Mouse (Mus musculus) MEL (cell line): Measurements from ENCODE around the gene Ilf3. TPM values are rescaled to one million over a fixed set of nuclear protein-coding genes. Genes with fewer than 3 reads are reported as not detected.

Source experiments
- DNase-seq: peaks from one replicate; pipeline ENCODE4 v3.0.0; 2011; ENCODE audit warnings: low read depth, low spot score
- H3K27ac ChIP-seq: 2 replicates; pipeline ENCODE4 v1.5.1; 2012; ENCODE audit warnings: low read depth, mild to moderate bottlenecking, control low read depth, low read length, moderate library complexity; ENCODE audit not compliant: control insufficient read depth
- H3K27me3 ChIP-seq, 2 experiments: fragments of 150-350 bp in 1 of 2; sonication (generic) in 1 of 2; 2 replicates each; pipeline ENCODE4 v1.6.1; 2012; ENCODE audit warnings: low read length in 2 of 2, mild to moderate bottlenecking in 2 of 2, improper control_type of control experiment in 1 of 2, moderate library complexity in 1 of 2; ENCODE audit not compliant: insufficient read depth in 2 of 2, control insufficient read depth in 1 of 2
- H3K36me3 ChIP-seq, 2 experiments: 2 replicates each; pipeline ENCODE4 v1.6.1; 2012 to 2014; ENCODE audit warnings: low read length in 2 of 2, improper control_type of control experiment in 1 of 2, inconsistent platforms in 1 of 2, mild to moderate bottlenecking in 1 of 2; ENCODE audit not compliant: insufficient read depth in 2 of 2, control insufficient read depth in 1 of 2
- H3K4me1 ChIP-seq, 2 experiments: fragments of 150-350 bp in 1 of 2; sonication (generic) in 1 of 2; 2 replicates each; pipeline ENCODE4 v1.6.1; 2012; ENCODE audit warnings: low read length in 2 of 2, improper control_type of control experiment in 1 of 2, mild to moderate bottlenecking in 1 of 2; ENCODE audit not compliant: insufficient read depth in 2 of 2, control insufficient read depth in 1 of 2
- H3K4me3 ChIP-seq, 2 experiments: fragments of 150-350 bp in 1 of 2; sonication (generic) in 1 of 2; 2 replicates each; pipeline ENCODE4 v1.5.1; 2012; ENCODE audit warnings: low read depth in 2 of 2, low read length in 2 of 2, mild to moderate bottlenecking in 2 of 2, moderate library complexity in 2 of 2, control low read depth in 1 of 2, improper control_type of control experiment in 1 of 2; ENCODE audit not compliant: control insufficient read depth in 1 of 2, insufficient read depth in 1 of 2
- H3K79me2 ChIP-seq: 2 replicates; pipeline ENCODE4 v1.6.1; 2012; ENCODE audit warnings: mild to moderate bottlenecking, low read length, moderate library complexity; ENCODE audit not compliant: control insufficient read depth, poor library complexity, insufficient read depth
- H3K9ac ChIP-seq: 2 replicates; pipeline ENCODE4 v1.6.1; 2012; ENCODE audit warnings: low read depth, mild to moderate bottlenecking, control low read depth, low read length, moderate library complexity; ENCODE audit not compliant: control insufficient read depth, poor library complexity, severe bottlenecking
- H3K9me3 ChIP-seq: fragments of 150-350 bp; sonication (generic); replicated peaks from 2 replicates; pipeline ENCODE4 v1.6.1; 2012; ENCODE audit warnings: mild to moderate bottlenecking, low read length, improper control_type of control experiment, moderate library complexity; ENCODE audit not compliant: insufficient read depth
- BHLHE40 ChIP-seq: IDR thresholded peaks from 2 replicates; pipeline ENCODE4 v1.6.1; 2012; ENCODE audit warnings: low read depth, mild to moderate bottlenecking, inconsistent platforms, low read length, improper control_type of control experiment, borderline replicate concordance
- CHD2 ChIP-seq: IDR thresholded peaks from 2 replicates; pipeline ENCODE4 v1.6.1; 2011; ENCODE audit warnings: low read length, improper control_type of control experiment
- ELF1 ChIP-seq: IDR thresholded peaks from 2 replicates; pipeline ENCODE4 v1.6.1; 2014; ENCODE audit warnings: low read depth, mild to moderate bottlenecking, inconsistent platforms, low read length, improper control_type of control experiment, moderate library complexity
- ETS1 ChIP-seq: IDR thresholded peaks from 2 replicates; pipeline ENCODE4 v1.6.1; 2012; ENCODE audit warnings: low read depth, mild to moderate bottlenecking, inconsistent platforms, low read length, improper control_type of control experiment, moderate library complexity
- GABPA ChIP-seq: IDR thresholded peaks from 2 replicates; pipeline ENCODE4 v1.6.1; 2012; ENCODE audit warnings: low read depth, mild to moderate bottlenecking, inconsistent platforms, low read length, improper control_type of control experiment, moderate library complexity
- GATA1 ChIP-seq: IDR thresholded peaks from 2 replicates; pipeline ENCODE4 v1.6.1; 2011; ENCODE audit warnings: low read depth, low read length, improper control_type of control experiment
- HCFC1 ChIP-seq: IDR thresholded peaks from 2 replicates; pipeline ENCODE4 v1.6.1; 2012; ENCODE audit warnings: low read depth, mild to moderate bottlenecking, inconsistent platforms, low read length, improper control_type of control experiment, moderate library complexity
- MAFK ChIP-seq: IDR thresholded peaks from 2 replicates; pipeline ENCODE4 v1.6.1; 2011; ENCODE audit warnings: low read depth, mild to moderate bottlenecking, low read length, improper control_type of control experiment, borderline replicate concordance
- MAZ ChIP-seq: IDR thresholded peaks from 2 replicates; pipeline ENCODE4 v1.6.1; 2012; ENCODE audit warnings: low read depth, mild to moderate bottlenecking, inconsistent platforms, low read length, improper control_type of control experiment
- MYC ChIP-seq: IDR thresholded peaks from 2 replicates; pipeline ENCODE4 v1.6.1; 2011; ENCODE audit warnings: low read depth, mild to moderate bottlenecking, low read length, improper control_type of control experiment, moderate library complexity
- NELFE ChIP-seq: IDR thresholded peaks from 2 replicates; pipeline ENCODE4 v1.6.1; 2011; ENCODE audit warnings: low read depth, low read length, improper control_type of control experiment
- NRF1 ChIP-seq: IDR thresholded peaks from 2 replicates; pipeline ENCODE4 v1.6.1; 2014; ENCODE audit warnings: low read depth, mild to moderate bottlenecking, inconsistent platforms, low read length, improper control_type of control experiment, moderate library complexity; ENCODE audit not compliant: poor library complexity, insufficient read depth, severe bottlenecking
- POLR2A ChIP-seq, 2 experiments: IDR thresholded peaks; 2 replicates each; pipeline ENCODE4 v1.6.1; 2011 to 2012; ENCODE audit warnings: low read length in 2 of 2, mild to moderate bottlenecking in 2 of 2, control low read depth in 1 of 2, improper control_type of control experiment in 1 of 2, low read depth in 1 of 2, moderate library complexity in 1 of 2; ENCODE audit not compliant: control insufficient read depth in 1 of 2, insufficient read depth in 1 of 2, poor library complexity in 1 of 2
- POLR2AphosphoS5 ChIP-seq: IDR thresholded peaks from 2 replicates; pipeline ENCODE4 v1.6.1; 2012; ENCODE audit warnings: low read depth, borderline replicate concordance, mild to moderate bottlenecking, inconsistent platforms, low read length, moderate library complexity, mixed read lengths
- RCOR1 ChIP-seq: IDR thresholded peaks from 2 replicates; pipeline ENCODE4 v1.6.1; 2012; ENCODE audit warnings: low read depth, mild to moderate bottlenecking, inconsistent platforms, low read length, improper control_type of control experiment
- SIN3A ChIP-seq: IDR thresholded peaks from 2 replicates; pipeline ENCODE4 v1.6.1; 2012; ENCODE audit warnings: low read length, improper control_type of control experiment, inconsistent platforms
- SMC3 ChIP-seq: IDR thresholded peaks from 2 replicates; pipeline ENCODE4 v1.6.1; 2011; ENCODE audit warnings: low read depth, low read length, improper control_type of control experiment
- TCF12 ChIP-seq: IDR thresholded peaks from 2 replicates; pipeline ENCODE4 v1.6.1; 2014; ENCODE audit warnings: low read depth, mild to moderate bottlenecking, inconsistent platforms, low read length, improper control_type of control experiment, moderate library complexity
- USF1 ChIP-seq: IDR thresholded peaks from 2 replicates; pipeline ENCODE4 v1.6.1; 2014; ENCODE audit warnings: low read depth, mild to moderate bottlenecking, inconsistent platforms, low read length, improper control_type of control experiment, moderate library complexity
- ZKSCAN1 ChIP-seq: IDR thresholded peaks from 2 replicates; pipeline ENCODE4 v1.6.1; 2012; ENCODE audit warnings: low read depth, mild to moderate bottlenecking, inconsistent platforms, low read length, improper control_type of control experiment, moderate library complexity
- ZMIZ1 ChIP-seq: IDR thresholded peaks from 2 replicates; pipeline ENCODE4 v1.6.1; 2012; ENCODE audit warnings: low read depth, mild to moderate bottlenecking, inconsistent platforms, low read length, improper control_type of control experiment, moderate library complexity
- polyA plus RNA-seq, 2 experiments: library from polyadenylated mRNA; stranded (reverse) in 1 of 2; unstranded in 1 of 2; fragments of >175 nt in 1 of 2; fragments of >200 nt in 1 of 2; gene quantifications; 2 replicates each; pipeline versions ENCODE4 v1.2.1 to v1.2.4; 2012; ENCODE audit warnings: low replicate concordance in 2 of 2, low read depth in 1 of 2; ENCODE audit not compliant: insufficient read length in 2 of 2, insufficient read depth in 1 of 2, missing spikeins in 1 of 2
- total RNA-seq: library from RNA; depleted of rRNA; stranded (reverse); fragments of 300-350 nt; gene quantifications from 2 replicates; pipeline ENCODE4 v1.2.3, GENCODE M21; 2012

Gene Ilf3
- total and polyA plus RNA-seq, 3 experiments: 67.4 to 519 (median 210) TPM

DNA sequence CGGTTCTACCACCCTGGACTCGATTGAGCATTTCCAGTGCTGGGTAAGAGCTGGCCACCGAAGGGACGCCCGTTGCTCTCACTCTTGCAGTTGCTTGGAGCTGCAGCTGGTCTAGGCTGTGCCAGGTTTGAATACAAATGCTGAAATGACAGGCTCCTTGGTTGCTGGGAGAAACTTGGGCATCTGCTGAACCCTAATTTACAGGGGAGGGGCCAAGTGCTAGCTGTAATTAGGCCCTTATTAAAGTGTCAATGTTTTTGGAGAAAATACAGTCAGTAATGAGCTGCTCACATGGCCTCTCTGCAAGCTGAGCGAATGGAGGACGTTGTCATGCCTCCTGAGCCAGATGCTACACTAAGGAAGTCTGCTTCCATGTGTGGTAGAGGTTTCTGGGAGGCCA, 63.1 kb downstream of the Ilf3 start:
- Histone ChIP-seq H3K4me1 (peaks cover 15 to 22% of the 10 kb centered on the region in 2 experiments), H3K9me3 (no peaks in the 10 kb centered on the region), H3K27me3 (no peaks in the 10 kb centered on the region), H3K27ac (no peak overlapping the region), H3K79me2 (peaks cover 90% of the 10 kb centered on the region), H3K36me3 (peaks cover 16 to 22% of the 10 kb centered on the region in 2 experiments), H3K9ac (no peak overlapping the region), H3K4me3 (no peak overlapping the region)
- TF ChIP-seq POLR2AphosphoS5 (no peak), BHLHE40 (no peak), MYC (no peak), SMC3 (no peak), GABPA (no peak), SIN3A (no peak), NELFE (no peak), ZMIZ1 (no peak), ETS1 (no peak), CHD2 (no peak), POLR2A (IDR thresholded peaks at IDR 0.05; ENCODE audit: control insufficient read depth in 1 of 2, insufficient read depth in 1 of 2, low read depth in 1 of 2, low read length in 2 of 2, poor library complexity in 1 of 2) (no peak), MAFK (no peak), GATA1 (no peak), HCFC1 (no peak)
- no peak for DNase-seq

DNA sequence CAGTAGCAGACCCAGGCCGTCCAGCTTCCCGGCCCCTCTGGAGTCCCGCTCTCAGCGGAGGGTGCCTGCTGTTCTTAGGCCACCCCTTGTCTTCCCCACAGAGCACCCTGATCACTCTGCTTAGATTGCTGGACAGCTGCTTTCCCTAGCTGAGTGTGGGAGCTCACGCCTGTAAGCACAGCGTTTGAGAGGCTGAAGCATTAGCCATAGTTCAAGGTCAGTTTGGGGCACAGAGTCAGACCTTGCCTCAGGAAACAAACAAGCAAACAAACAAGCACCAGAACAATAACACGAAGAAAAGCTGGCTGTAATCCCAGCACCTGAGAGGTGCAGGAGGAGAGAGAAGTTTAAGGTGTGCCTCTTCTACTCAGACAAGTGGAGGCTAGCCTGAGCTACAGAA, 64.4 kb downstream of the Ilf3 start:
- Histone ChIP-seq H3K4me1 (peaks cover 20 to 23% of the 10 kb centered on the region in 2 experiments), H3K9me3 (no peaks in the 10 kb centered on the region), H3K36me3 (peaks cover 18 to 24% of the 10 kb centered on the region in 2 experiments), H3K9ac (no peak overlapping the region), H3K27me3 (no peaks in the 10 kb centered on the region), H3K27ac (no peak overlapping the region), H3K4me3 (no peak overlapping the region), H3K79me2 (peaks cover 90% of the 10 kb centered on the region)
- TF ChIP-seq MAZ (no peak), USF1 (no peak), ELF1 (no peak), RCOR1 (no peak), ZKSCAN1 (no peak), ZMIZ1 (no peak), POLR2AphosphoS5 (no peak), TCF12 (no peak), NRF1 (no peak)
- DNase-seq: no peak
